Mouse (Mus musculus) gastrocnemius, postnatal 25 days (tissue): Measurements from ENCODE around the gene Myl4. TPM values are rescaled to one million over a fixed set of nuclear protein-coding genes. Genes with fewer than 3 reads are reported as not detected.

Source experiments
- DNase-seq: peaks from one replicate; pipeline ENCODE4 v3.0.0; 2022
- total RNA-seq, 2 experiments: library from RNA; stranded (reverse); gene quantifications; 1 replicate in 1 of 2; 2 replicates in 1 of 2; pipeline ENCODE4 v1.2.3; 2021

The Myl4 gene
- total RNA-seq, 2 experiments from 2014 or later, result 9.0 to 10.6 TPM

DNA sequence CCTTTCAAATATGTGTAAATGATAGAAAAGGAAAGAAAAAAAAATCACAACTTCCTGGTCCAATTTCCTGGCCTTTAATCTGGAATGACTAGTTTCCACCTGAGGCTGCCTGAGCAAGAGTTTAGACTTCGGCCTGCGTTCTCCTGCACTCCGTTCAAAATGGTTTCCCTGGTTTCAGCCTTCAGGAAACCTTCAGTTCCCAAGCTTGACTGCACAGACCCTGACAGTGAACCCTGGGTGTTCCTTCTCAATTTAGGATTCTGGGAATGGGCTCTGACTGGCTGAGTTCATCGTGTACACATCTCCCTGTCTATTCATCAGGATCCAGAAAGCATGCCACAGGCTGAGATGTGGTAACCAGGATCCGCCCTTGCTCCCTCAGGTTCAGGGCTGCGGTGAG is 53.7 kb downstream of the Myl4 start:
- DNase-seq, result no peak

DNA sequence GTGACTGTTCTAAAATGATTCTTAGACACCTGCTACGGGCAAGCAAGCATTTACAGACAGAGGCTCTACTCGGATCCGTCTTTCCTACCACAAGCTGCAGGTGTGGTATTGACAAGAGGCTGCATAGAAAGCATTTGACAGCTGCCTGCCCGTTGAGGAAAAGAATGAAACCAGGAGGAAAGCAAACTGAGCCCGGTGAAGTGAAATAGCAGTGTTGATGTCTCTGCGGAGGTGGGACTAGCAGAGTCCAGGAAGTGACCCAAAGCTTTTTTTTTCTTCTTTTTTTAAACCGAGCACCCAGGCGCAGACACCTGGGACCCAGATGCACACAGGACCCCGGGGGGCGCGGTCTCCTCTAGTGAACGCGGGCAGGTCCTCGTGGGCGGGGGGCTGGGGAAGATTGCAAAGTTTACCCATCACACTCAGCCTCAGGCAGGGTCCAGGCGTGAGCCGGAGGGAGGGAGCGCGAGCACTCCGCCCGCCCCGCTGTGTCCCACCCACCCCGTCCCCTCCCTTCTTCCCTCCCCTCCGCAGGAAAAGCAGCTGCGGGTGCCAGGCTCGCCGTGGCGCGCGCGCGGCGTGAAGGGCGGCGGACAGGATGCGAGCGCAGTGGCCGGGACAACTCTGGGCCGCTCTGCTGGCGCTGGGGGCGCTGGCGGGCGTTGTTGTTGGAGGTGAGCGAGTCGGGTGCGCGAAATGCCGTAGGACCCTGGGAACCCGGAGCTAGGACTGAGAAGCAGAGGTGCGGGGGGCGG is 57.2 kb downstream of the Myl4 start, which contains the start of gene Itgb3:
Itgb3 (plus strand) TSS at position 510 of the 755 bp plus-strand sequence.
- peak; percentile 64 for DNase-seq

DNA sequence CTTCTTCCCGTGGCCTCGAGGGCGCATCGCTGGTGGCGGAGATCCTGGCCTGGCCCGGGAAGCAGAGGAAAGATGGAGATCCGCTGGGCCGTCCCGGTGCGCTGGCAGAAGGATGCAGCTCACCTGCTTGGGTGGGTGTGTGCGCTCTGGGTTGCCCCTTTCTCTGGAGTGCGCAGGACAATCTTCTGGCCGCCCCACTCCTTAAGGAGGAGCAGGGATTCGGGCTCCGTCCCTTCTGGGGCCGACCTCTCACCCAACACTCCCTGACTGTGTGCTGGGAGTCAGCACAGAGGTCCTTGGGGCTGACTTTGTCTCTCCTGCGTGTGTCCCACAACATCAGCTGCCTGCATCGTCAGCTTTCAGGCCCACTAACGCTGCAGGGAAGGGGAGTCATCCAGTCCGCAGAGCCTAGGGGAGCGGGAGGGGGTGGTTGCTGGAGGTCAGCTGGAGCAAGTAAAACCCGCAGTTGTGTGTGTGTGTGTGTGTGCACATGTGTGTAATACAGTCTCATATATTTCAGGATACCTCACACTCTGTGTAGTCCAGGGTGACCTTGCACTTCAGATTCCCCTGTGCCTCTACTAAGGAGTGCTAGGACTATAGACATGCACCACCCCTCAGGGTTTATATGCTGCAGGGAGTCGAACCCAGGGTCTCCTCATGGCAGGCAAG is 57.9 kb downstream of the Myl4 start:
- DNase-seq, result no peak

DNA sequence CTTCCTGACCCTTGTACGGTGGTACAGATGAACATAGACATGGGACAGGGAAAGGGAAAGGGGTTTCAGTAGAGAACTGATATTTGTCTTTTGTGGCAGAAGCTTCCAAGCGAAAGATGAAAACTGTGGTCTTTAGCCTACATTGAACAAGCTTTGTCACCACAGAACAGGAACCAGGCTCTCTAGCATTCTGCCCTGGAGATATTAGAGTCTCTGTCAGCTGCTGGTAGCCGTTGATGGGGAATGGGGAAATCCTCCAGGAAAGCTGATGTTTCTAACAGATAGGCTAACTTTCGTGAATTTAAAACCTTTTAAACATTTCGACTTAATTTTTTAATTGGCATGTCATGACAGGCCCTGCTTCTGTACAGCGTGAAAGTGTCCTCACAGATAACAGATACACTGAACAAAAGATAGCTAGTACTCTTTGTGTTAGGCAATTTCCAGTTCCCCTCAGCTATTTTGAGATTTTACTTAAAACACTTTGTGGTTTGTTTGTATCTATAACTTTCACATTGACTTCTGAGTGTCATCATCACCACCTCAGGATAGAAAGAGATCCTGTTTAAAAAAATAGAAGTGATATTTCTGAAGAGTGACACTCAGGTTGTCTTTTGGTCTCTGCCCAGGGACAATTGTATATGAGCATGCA is 58.7 kb downstream of the Myl4 start:
- no peak for DNase-seq

DNA sequence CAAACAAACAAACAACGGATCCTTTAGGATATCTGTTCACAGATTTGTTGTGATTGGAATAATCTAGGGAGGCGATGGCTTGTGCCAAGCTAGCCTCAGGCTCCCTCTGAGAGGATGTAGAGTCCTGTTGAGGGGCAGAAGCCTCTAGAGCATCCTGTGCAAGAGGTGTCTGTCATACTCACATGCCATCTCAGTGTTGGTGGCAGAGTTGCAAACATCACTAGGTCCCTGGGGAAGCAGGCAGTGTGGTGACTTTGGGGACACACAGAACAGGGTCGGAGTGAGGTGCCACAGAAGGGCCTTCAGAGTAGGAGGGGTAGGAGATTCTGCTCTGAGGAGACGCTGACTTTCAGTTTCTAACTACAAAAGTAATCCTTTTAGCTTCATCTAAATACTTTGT is 59.3 kb downstream of the Myl4 start:
- DNase-seq, result no peak

DNA sequence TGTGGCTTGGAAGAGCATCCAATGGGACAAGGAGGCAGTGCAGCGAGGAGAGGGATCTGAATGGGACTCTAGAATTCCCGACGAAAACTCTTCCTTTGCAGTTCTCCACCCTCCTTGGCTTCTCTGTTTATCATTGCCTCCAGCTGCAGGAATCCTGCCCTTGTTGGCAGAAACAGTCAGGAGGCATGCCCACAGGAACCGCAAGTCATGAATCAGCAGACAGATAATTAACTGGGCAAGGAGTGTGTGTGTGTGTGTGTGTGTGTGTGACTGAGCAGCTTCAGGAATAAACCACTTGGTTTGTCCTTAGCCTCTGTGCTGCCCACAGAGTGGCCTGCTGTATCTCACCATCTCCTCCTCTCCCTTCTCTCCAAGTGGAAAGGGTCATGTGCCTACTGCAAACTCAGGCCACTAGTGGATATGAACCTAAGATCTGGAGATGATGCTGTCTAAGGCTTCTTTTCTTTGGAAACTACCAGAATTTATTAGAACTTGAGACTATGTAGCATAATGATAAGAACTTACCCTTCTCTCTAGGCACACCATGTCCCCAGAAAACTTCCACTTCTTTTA is 61.2 kb downstream of the Myl4 start:
- no peak for DNase-seq

DNA sequence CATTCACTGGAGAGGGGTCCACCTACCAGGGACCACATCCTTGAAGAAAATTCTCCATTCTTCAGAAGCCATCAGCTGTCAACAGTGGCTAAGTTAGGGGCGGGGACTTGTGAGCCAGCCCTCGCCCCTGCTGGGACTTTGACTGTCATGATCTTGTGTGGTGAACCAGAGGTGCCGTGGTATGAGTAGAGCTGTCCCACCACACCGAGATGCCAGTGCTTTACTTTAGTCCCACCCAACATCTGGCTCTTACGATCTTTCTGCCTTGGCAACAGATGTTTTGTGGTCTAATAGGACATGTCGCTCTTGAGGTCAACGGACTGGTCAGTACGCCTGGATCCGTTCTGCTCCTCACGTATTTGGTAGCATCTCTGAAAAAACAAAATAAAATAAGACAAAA is 63.1 kb downstream of the Myl4 start:
- no peak for DNase-seq

DNA sequence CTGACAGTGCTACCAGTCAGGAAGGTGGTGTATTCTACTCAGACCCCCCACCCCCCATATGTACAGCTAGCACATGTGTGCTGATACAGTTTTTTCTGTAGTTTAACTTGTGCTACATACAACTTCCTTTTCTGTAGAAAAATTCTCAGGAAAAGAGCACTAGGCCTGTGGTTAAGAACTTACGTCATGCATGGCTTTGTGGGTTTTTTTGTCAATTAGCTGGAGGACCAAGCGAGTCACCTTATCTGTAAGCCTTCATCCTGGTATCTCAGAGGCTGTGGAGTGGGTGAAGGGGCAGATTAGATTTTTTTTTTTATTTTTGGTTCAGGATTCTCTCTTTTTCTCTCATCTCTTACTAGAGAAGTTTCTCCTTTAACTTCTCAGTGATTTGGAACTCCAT is 63.7 kb downstream of the Myl4 start:
- DNase-seq, result no peak

DNA sequence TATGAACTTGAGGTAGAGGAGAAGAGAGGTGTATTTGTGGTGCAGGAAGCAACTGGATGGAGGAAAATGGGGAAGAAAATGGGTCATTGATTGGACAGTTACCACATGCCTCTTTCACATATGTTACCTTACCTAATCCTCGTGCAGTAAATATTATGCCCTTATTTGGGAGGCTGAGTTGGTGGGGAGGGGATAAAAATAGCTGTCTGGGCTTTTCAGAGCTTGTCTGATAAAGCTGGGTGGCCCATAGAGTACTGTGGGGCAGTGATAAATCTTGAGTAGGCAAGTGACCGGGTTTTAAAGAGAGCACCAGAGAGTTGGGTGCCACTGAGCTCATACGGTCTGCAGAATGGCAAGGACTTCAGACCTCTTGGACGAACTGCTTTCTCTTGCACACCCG is 65.7 kb downstream of the Myl4 start:
- no peak for DNase-seq

DNA sequence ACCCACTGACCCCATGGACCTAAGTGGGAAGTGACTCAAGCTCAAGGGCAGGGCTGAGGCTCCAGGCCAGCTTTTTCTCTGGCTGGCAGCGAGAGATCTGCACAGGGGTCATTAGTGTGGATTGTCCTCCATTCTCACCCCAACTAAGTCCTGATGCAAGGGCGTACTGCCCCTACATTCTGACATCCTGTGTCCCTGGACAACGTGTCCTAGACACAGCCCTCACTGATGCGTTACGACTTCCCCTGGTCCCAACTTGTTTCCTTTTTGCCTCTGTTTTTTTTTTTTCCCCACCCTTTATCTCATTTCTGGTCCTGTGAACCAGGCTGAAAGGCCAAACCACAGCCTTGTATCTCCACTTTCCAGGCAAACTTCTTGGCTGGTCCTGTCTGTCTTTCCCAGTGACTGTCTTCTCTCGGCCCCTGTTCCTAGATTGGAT is 68.2 kb downstream of the Myl4 start:
- DNase-seq, result no peak

DNA sequence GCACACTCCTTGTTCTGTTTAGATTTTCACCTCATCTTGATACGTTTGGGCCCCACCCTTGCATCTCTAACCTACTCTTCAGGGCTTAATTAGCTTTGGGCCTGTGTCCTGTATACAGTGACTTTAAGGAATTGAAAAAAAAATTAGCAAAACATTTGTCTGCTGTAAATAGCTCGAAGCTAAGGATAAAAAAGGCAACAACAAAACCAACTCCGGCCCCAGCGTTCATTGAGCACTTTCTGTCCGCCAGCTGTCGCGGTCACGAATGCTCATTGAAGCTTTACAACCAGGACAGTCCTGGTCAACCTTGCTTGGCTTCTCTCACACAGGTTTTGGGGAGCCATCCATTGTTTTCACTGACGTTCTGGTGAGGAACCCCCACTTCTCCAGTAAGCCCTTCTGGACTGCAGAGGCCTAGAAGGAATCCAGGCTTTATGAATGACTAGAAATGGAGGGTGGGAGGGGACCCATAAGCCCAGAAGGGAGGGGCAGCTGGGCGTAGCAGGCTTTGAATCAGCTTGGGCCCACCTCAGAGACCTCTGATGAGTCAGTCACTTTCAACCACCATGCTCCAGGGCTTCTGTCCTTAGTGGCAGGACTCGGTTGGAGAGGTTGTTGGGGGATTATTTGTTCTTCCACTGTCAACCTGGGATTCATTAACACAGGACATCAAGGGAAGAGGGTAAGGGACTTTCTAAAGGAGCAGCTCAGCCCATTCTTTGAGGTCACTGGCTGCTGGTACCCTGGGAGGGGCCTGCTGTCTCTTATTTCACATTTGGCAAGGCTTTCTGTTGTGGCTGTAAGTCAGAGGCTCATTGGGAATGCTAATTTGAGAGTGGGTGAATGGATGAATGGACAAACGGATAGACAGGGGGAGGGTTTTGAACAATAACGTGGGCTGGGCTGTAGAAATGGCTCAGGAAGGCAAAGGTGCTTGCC is 68.9 kb downstream of the Myl4 start:
- no peak for DNase-seq

DNA sequence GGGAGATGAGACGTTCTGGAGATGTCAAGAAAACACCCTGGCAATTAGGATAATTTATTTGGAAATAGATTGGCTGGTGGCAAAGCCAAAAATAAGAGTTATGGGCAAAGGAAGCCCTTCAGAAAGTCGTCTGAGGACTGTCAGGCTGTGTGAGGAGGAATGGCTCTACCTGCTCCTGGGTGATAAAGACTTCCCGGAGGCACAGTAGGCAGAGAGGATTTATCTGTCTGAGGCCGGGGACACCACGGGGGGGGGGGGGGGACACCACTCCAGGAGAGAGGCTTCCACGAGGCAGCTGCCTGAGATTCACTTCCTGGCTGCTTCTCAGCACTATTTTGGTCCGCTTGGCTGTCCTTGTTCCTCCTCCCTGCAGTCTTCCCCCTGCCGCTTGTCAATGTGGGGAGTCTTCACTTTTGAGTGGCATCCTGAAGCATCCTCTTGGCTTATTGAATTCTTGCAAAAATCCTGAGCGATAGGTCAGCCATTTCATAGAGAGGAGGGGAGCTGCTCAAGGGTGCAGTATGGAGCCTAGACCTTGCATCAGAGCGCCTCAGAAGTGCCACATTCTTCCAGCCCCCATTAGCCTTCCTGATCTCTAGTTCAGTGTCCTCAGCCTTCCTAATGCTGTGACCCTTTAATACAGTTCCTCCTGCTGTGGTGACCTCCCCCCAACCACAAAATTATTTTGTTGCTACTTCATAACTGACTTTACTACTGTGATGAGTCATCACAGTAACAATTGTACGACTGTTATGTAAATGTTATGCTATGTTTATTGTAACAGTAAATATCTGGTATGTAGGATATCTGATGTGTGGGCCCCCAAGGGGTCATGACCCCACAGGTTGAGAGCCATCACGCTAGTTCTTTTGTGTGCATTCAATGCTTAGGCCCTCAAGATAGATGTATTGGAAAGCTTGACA is 71.8 kb downstream of the Myl4 start:
- peak; percentile 44 for DNase-seq

DNA sequence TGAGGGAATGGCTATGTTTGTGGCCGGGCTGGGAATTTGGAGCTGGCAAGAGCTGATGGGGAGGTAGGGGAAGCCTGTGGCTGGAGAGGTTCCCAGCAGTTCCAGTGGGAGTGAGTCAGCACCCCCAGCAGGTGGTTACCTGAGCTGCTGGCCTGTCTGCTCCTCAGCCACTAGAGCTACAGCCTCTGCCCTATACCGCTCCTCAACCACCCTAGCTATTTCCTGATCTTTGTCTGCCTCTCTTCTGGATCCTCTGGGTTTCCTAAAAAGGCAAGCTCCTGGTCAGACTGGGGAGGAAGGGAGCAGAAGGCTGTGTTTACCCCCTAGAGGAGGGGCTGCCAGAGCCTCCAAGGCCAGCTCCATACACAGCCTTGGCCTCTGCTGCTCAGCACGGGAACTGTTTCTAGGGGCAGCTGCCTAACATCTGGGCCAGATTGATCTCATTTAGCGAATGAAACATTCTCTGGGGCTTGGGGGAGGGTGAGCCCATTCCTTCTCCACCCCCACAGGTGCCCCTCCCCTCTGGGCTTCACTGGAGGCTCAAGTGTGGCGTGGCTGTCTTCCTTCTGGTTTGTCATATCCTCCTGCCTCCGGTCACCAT is 74.4 kb downstream of the Myl4 start:
- peak; percentile 71 for DNase-seq

DNA sequence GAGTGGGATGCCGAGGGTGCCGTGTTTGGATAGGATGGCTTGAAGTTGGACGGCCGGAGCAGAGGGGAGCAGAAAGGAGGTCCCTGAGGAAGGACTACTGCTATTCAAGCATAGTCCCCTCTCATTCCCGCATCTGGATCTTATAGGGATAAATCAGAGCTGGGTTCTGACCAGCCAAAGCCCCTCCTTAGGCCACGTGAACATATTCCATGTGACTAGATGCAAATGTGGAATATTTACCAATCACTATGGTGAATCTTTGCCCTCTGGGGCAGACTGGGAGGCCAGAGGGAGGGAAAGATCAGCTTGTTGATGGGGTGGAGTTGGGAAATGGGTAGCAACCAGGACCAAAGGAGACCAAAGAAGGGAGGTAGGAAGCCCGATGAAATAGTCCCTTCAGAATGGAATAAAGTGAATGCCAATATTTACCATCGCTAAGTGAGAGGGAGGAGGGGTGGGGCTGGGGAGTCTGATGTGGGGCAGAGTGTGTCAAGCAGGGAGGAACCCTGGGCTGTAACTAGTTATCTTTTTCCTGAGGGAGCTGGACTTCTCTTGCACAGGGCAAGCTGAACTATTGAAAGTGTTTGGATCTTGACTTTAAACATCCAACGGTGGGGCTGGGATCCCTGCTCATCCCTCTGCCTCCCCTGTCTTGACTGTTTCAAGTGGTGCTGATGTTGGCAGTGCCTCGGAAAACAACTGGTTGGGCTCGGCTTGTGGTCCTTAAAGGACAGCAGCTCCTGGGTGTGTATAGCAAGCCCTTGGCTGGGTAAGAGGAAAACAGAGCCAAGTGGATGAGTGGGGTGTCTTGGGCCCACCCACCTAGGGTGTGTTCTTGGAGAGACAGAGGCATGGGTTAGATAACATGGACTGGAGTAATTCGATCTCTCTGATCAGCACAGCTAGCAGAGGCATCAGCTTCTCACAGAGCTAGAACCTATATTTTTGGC is 75.3 kb downstream of the Myl4 start:
- peak; percentile 79 for DNase-seq

DNA sequence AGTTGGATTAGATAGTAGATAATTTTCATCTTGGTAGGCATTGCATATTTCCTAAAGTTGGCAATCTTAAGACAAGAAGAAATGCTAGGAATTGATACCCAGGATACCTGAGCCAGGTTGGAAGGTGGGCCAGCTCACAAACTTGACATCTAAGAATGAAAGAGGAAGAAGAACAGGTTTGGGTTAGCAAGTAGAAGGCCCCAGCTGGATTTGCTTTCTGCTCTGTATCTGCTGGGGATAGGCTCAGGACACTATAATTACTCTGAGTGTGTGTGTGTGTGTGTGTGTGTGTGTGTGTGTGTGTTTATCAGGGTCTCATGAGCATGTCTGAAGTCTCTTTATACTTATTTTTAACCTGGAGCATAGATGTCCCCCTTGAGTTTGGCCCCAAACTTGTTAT is 76.2 kb downstream of the Myl4 start:
- DNase-seq, result no peak

DNA sequence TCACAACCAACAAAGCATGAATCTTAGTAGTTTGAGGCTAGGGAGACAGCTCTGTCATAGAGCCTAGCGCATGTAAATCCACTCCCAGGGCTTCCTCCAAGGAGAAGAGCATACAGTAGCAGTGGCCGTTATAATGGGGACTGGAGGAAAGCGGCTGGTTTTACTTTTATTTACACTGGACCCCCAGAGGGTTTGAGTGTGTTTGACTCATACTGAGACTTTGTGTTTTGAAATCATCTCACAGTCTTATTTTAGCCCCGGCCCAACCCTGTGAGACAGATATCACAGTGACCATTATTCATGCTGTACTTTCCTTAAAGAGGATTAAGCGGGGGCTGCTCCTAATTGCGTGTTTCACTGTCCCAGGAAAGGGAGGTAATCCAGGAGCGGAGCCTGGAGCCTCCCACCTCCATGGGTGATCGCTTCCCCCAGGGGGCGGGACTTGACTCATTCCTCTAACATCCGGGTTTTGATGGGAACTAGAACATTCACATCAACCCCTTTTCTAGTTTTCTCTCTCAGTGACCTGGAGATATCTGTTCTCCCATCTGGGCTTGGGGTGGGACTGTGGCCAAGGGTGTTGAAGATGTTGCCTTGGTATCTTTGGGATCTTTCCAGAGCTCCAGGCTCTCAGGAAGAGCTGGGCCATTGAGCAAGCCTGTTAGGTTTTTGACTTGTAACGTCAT is 77.3 kb downstream of the Myl4 start:
- DNase-seq, result no peak

DNA sequence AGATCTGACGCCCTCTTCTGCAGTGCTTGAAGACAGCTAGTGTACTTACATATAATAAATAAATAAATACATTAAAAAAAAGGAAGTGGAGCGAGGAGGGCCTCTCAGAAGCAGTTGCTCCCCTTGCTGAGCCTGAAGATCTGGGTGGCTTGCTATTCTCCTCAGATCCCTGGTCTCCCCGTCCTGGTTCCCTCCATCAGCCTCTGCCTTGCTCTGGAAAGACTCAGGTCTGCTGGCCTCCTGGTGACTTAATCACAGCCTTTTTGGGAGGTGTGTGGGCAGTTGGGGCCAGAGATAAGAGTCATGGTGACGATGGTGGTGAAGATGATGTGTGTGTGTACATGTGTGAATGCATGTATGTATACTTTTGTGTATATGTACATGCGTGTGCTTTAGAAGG is 78.1 kb downstream of the Myl4 start:
- DNase-seq, result no peak

DNA sequence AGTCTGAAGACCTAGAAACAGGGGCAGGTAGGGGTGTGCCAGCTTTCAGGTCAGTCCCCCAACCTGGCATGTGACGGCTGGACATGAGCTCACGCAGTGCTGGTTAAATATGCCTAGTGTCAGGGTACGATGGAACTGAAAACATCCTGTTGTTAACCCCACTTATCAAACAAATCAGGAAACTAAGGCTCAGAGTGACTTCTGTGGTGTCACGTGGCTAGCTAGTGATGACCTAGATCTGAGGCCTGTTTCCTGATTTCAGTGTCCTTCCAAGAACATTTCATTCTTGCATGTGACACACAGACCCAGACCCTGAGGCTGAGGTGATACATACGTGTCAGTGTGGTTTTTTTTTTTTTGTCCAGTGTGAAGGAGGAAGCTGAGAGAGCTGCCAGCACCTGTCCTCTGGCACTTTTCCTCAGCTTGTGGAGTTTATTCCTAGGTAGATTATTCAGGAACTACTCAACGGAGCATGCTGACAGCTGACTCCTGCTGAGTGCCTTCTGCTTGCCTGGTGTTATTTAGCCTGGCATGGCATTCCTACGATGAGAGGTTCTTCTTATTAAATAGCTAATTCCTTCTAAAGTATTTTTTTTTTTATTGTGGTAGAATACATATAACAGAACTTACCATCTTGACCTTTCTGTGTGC is 79.8 kb downstream of the Myl4 start:
- no peak for DNase-seq
